Mouse (Mus musculus) adrenal gland, postnatal 14 days (tissue): ENCODE results near the gene Gm20441. TPM values are rescaled to one million over a fixed set of nuclear protein-coding genes. Genes with fewer than 3 reads are reported as not detected.

Experiments used
- DNase-seq: peaks from one replicate; pipeline ENCODE4 v3.0.0; 2021; ENCODE audit warnings: mixed read lengths
- long read RNA-seq, 2 experiments: library from polyadenylated mRNA; stranded (forward); transcript quantifications; one replicate each; pipeline ENCODE4 v2.0.0; 2021
- total RNA-seq: library from RNA; stranded (reverse); gene quantifications from 2 replicates; pipeline ENCODE4 v1.2.3, GENCODE M21; 2021

The Gm20441 gene
- total RNA-seq, result not detected in 2 replicates
- long read RNA-seq, experiment 1, partial matches to known transcripts, result 1 of 1 reads
- long read RNA-seq, experiment 1, other reads (novel, unspliced or antisense), result 0 of 1 reads
- long read RNA-seq, experiment 2, result 0 reads

GRCm38 (mm10) chr10:75780769-75781578, at the start of gene Gm20441, which contains the start of gene Gstt3:
Gene Gm20441, minus strand, starts transcription at chr10:75780954.
Gene Gstt3, minus strand, starts transcription at chr10:75781414.
- DNase-seq, result peak; percentile 84

GRCm38 (mm10) chr10:75830275-75830670, 49.5 kb upstream of the Gm20441 start:
- no peak for DNase-seq

- no peak for DNase-seq
These were observed 48.9 kb upstream of the Gm20441 start for GRCm38 (mm10) chr10:75829529-75830274.

- DNase-seq, result peak; percentile 71
These were observed 47.8 kb upstream of the Gm20441 start for GRCm38 (mm10) chr10:75828500-75828931.

- DNase-seq, result peak; percentile 87
These were observed 47.1 kb upstream of the Gm20441 start for GRCm38 (mm10) chr10:75827668-75828360.

GRCm38 (mm10) chr10:75824530-75824929, 43.8 kb upstream of the Gm20441 start:
- no peak for DNase-seq

- no peak for DNase-seq
These were observed 43.0 kb upstream of the Gm20441 start for GRCm38 (mm10) chr10:75823782-75824181.

GRCm38 (mm10) chr10:75822443-75822842, 41.7 kb upstream of the Gm20441 start, which contains the start of gene Gstt4:
Gene Gstt4, minus strand, starts transcription at chr10:75822543.
- no peak for DNase-seq

- no peak for DNase-seq
These were observed 39.1 kb upstream of the Gm20441 start for GRCm38 (mm10) chr10:75819882-75820281.

- no peak for DNase-seq
These were observed 37.9 kb upstream of the Gm20441 start for GRCm38 (mm10) chr10:75818641-75819040.

GRCm38 (mm10) chr10:75804217-75804616, 23.5 kb upstream of the Gm20441 start:
- DNase-seq, result no peak

- peak; percentile 79 for DNase-seq
These were observed 17.5 kb upstream of the Gm20441 start, which contains the start of gene Gstt1 for GRCm38 (mm10) chr10:75798176-75798696. Gene Gstt1, minus strand, starts transcription at chr10:75798584.

- DNase-seq, result peak; percentile 71
These were observed 16.9 kb upstream of the Gm20441 start for GRCm38 (mm10) chr10:75797619-75798175.

- no peak for DNase-seq
These were observed 16.2 kb upstream of the Gm20441 start for GRCm38 (mm10) chr10:75796731-75797516.

- DNase-seq, result peak; percentile 59
These were observed 14.1 kb upstream of the Gm20441 start for GRCm38 (mm10) chr10:75794880-75795279.

- no peak for DNase-seq
These were observed 10.0 kb upstream of the Gm20441 start for GRCm38 (mm10) chr10:75790773-75791172.

GRCm38 (mm10) chr10:75789841-75790240, 9.1 kb upstream of the Gm20441 start:
- DNase-seq, result no peak

GRCm38 (mm10) chr10:75789081-75789735, 8.5 kb upstream of the Gm20441 start:
- no peak for DNase-seq

GRCm38 (mm10) chr10:75788277-75788676, 7.5 kb upstream of the Gm20441 start:
- DNase-seq, result no peak

GRCm38 (mm10) chr10:75785442-75785841, 4.7 kb upstream of the Gm20441 start:
- no peak for DNase-seq
